Mouse (Mus musculus) intestine, embryonic 14.5 days (tissue): Measurements from ENCODE around the gene Spaca4. TPM values are rescaled to one million over a fixed set of nuclear protein-coding genes. Genes with fewer than 3 reads are reported as not detected.

Experiments used
- ATAC-seq: fragments of 200-750 bp; cut with Nextera tagmentation; replicated peaks from 2 replicates; pipeline ENCODE4 v1.8.0; 2017; ENCODE audit warnings: low read depth, moderate number of reproducible peaks, moderate TSS enrichment, moderate library complexity; ENCODE audit not compliant: low FRiP score, low TSS enrichment
- DNase-seq: peaks from one replicate; pipeline ENCODE4 v3.0.0-alpha.2; 2018; ENCODE audit warnings: low spot score
- H3K27ac ChIP-seq: fragments of 300-500 bp; sonication (generic); 2 replicates; pipeline ENCODE4 v1.5.1; 2014; ENCODE audit warnings: low read depth, mild to moderate bottlenecking, control low read depth
- H3K27me3 ChIP-seq: fragments of 300-500 bp; sonication (generic); replicated peaks from 2 replicates; pipeline ENCODE4 v1.6.1; 2014; ENCODE audit warnings: low read length, control low read depth; ENCODE audit not compliant: control insufficient read depth, insufficient read depth
- H3K36me3 ChIP-seq: fragments of 300-500 bp; sonication (generic); 2 replicates; pipeline ENCODE4 v1.6.1; 2014; ENCODE audit warnings: low read length, control low read depth; ENCODE audit not compliant: control insufficient read depth, insufficient read depth
- H3K4me1 ChIP-seq: fragments of 300-500 bp; sonication (generic); replicated peaks from 2 replicates; pipeline ENCODE4 v1.6.1; 2014; ENCODE audit warnings: low read length, control low read depth, mixed read lengths; ENCODE audit not compliant: control insufficient read depth, insufficient read depth
- H3K4me2 ChIP-seq: fragments of 300-500 bp; sonication (generic); 2 replicates; pipeline ENCODE4 v1.6.1; 2014; ENCODE audit warnings: low read length
- H3K4me3 ChIP-seq: fragments of 300-500 bp; sonication (generic); 2 replicates; pipeline ENCODE4 v1.5.1; 2014; ENCODE audit warnings: low read depth, low read length, control low read depth, mixed read lengths
- H3K9ac ChIP-seq: fragments of 300-500 bp; sonication (generic); 2 replicates; pipeline ENCODE4 v1.6.1; 2014; ENCODE audit warnings: mild to moderate bottlenecking, low read length
- H3K9me3 ChIP-seq: fragments of 300-500 bp; sonication (generic); 2 replicates; pipeline ENCODE4 v1.6.1; 2016; ENCODE audit warnings: low read length, control low read depth; ENCODE audit not compliant: control insufficient read depth
- WGBS: fragments of 180-500 bp; shearing (Covaris S2); extraction: QIAGEN DNeasy Blood & Tissue Kit; methylation state at CpG from one replicate; pipeline ENCODE4 v1.1.7; 2014; 5-methylcytosine and 5-hydroxymethylcytosine counted together
- polyA plus RNA-seq: library from polyadenylated mRNA; unstranded; fragments of >200 nt; fragmentation: Nextera tagmentation; extraction: Ambion mirVana; gene quantifications from 2 replicates; pipeline ENCODE4 v1.2.1, GENCODE M21; 2014

Gene Spaca4
- polyA plus RNA-seq, 1 experiment from 2014 or later, result 0.45 TPM

GRCm38 (mm10) chr7:45723781-45724180 lies 1.8 kb downstream of the Spaca4 start:
- Histone ChIP-seq H3K27ac (no peak overlapping the region), H3K27me3 (no peaks in the 10 kb centered on the region), H3K4me3 (no peak overlapping the region), H3K4me2 (no peak overlapping the region), H3K9ac (no peak overlapping the region), H3K9me3 (no peaks in the 10 kb centered on the region), H3K36me3 (peaks cover 78% of the 10 kb centered on the region), H3K4me1 (peaks cover 8% of the 10 kb centered on the region; the same call in 1 of the 2 replicates)
- ATAC-seq, result no peak
- 92% methylated on average over 14 of the region's 14 CpGs for WGBS
- DNase-seq, result no peak

- Histone ChIP-seq H3K27me3 (no peaks in the 10 kb centered on the region), H3K9ac (no peak overlapping the region), H3K9me3 (no peaks in the 10 kb centered on the region), H3K27ac (no peak overlapping the region), H3K4me3 (no peak overlapping the region), H3K36me3 (peaks cover 76% of the 10 kb centered on the region), H3K4me2 (no peak overlapping the region), H3K4me1 (peaks cover 8% of the 10 kb centered on the region; the same call in 1 of the 2 replicates)
- DNase-seq, result no peak
- WGBS, result 85% methylated on average over 4 of the region's 4 CpGs
- no peak for ATAC-seq
These were observed 2.3 kb downstream of the Spaca4 start for GRCm38 (mm10) chr7:45723301-45723700.

GRCm38 (mm10) chr7:45722348-45722713 lies 3.3 kb downstream of the Spaca4 start:
- Histone ChIP-seq H3K4me1 (peaks cover 8% of the 10 kb centered on the region; the same call in 1 of the 2 replicates), H3K27ac (no peak overlapping the region), H3K4me2 (no peak overlapping the region), H3K9me3 (no peaks in the 10 kb centered on the region), H3K27me3 (no peaks in the 10 kb centered on the region), H3K4me3 (no peak overlapping the region), H3K9ac (no peak overlapping the region), H3K36me3 (peaks cover 74% of the 10 kb centered on the region)
- ATAC-seq (no peak), DNase-seq (no peak)
- WGBS, result 77% methylated on average over 13 of the region's 13 CpGs

- Histone ChIP-seq H3K4me1 (peaks cover 11% of the 10 kb centered on the region), H3K9me3 (no peaks in the 10 kb centered on the region), H3K36me3 (peaks cover 72% of the 10 kb centered on the region), H3K27ac (no peak overlapping the region), H3K4me3 (no peak overlapping the region), H3K4me2 (peak overlapping the region; percentile 18; the same call in 1 of the 2 replicates), H3K9ac (no peak overlapping the region), H3K27me3 (no peaks in the 10 kb centered on the region)
- ATAC-seq (no peak), DNase-seq (no peak)
- 68% methylated on average over 13 of the region's 13 CpGs for WGBS
These were observed 3.8 kb downstream of the Spaca4 start for GRCm38 (mm10) chr7:45721642-45722347.

- H3K27ac ChIP-seq, result peak overlapping the region; percentile 36; the same call in 1 of the 2 replicates
- peak overlapping the region; percentile 18; the same call in 1 of the 2 replicates for H3K4me2 ChIP-seq
- DNase-seq (no peak), ATAC-seq (no peak)
- 72% methylated on average over 7 of the region's 7 CpGs for WGBS
- no peaks in the 10 kb centered on the region for H3K27me3 ChIP-seq
- H3K4me1 ChIP-seq, result peaks cover 17% of the 10 kb centered on the region
- H3K4me3 ChIP-seq, result no peak overlapping the region
- peaks cover 72% of the 10 kb centered on the region for H3K36me3 ChIP-seq
- H3K9ac ChIP-seq, result no peak overlapping the region
- no peaks in the 10 kb centered on the region for H3K9me3 ChIP-seq
These were observed 4.4 kb downstream of the Spaca4 start for GRCm38 (mm10) chr7:45721234-45721571.

GRCm38 (mm10) chr7:45720413-45721233 lies 5.0 kb downstream of the Spaca4 start, which contains the start of gene Fam83e:
Gene Fam83e (plus strand): TSS chr7:45721212.
- no peak within 1 kb of the TSS for H3K9ac ChIP-seq
- ATAC-seq, result peak; percentile 67
- peak; percentile 75 for DNase-seq
- H3K4me1 ChIP-seq, result peaks cover 23% of the 10 kb centered on the region
- WGBS, result 77% methylated on average over 13 of the region's 14 CpGs
- peak within 1 kb of the TSS; percentile 36 for H3K27ac ChIP-seq
- peak within 1 kb of the TSS; percentile 89; the same call in 1 of the 2 replicates for H3K4me2 ChIP-seq
- H3K4me3 ChIP-seq, result no peak within 1 kb of the TSS
- no peaks in the 10 kb centered on the region for H3K9me3 ChIP-seq
- peaks cover 68% of the 10 kb centered on the region for H3K36me3 ChIP-seq
- no peaks in the 10 kb centered on the region for H3K27me3 ChIP-seq

- 93% methylated on average over 15 of the region's 16 CpGs for WGBS
These were observed 5.7 kb downstream of the Spaca4 start for GRCm38 (mm10) chr7:45719738-45720412.

GRCm38 (mm10) chr7:45719180-45719579 lies 6.4 kb downstream of the Spaca4 start:
- peaks cover 31% of the 10 kb centered on the region for H3K4me1 ChIP-seq
- WGBS, result 73% methylated on average over 10 of the region's 10 CpGs
- H3K27me3 ChIP-seq, result no peaks in the 10 kb centered on the region
- 0 out of 2 replicates have a peak overlapping the region, but pooled peaks have one; percentile 95 for H3K27ac ChIP-seq
- ATAC-seq (no peak), DNase-seq (no peak)
- peak overlapping the region; percentile 100 for H3K4me3 ChIP-seq
- H3K9me3 ChIP-seq, result no peaks in the 10 kb centered on the region
- H3K9ac ChIP-seq, result peak overlapping the region; percentile 100
- peaks cover 54% of the 10 kb centered on the region for H3K36me3 ChIP-seq
- H3K4me2 ChIP-seq, result peak overlapping the region; percentile 89

More at GRCm38 (mm10) chr7:45719738-45720412, 5.7 kb downstream of the Spaca4 start:
- peak overlapping the region; percentile 89 for H3K4me2 ChIP-seq
- no peaks in the 10 kb centered on the region for H3K9me3 ChIP-seq
- H3K4me1 ChIP-seq, result peaks cover 25% of the 10 kb centered on the region
- H3K36me3 ChIP-seq, result peaks cover 61% of the 10 kb centered on the region
- no peak for ATAC-seq
- 0 out of 2 replicates have a peak overlapping the region, but pooled peaks have one; percentile 100 for H3K4me3 ChIP-seq
- no peak overlapping the region for H3K27ac ChIP-seq
- DNase-seq, result no peak
- H3K27me3 ChIP-seq, result no peaks in the 10 kb centered on the region
- peak overlapping the region; percentile 100; the same call in 1 of the 2 replicates for H3K9ac ChIP-seq
